Mouse (Mus musculus) fibroblast of lung, adult 2 months (primary cell): Measurements from ENCODE around the gene Nkg7.
"Not testable (repeated sequence)": the region's sequence is repeated elsewhere in the genome, so short reads cannot be mapped to it uniquely, and the experiment has no call there.

Source experiments
- DNase-seq: peaks from one replicate; pipeline ENCODE4 v3.0.0-alpha.2; 2011; ENCODE audit warnings: low read depth

The Nkg7 gene

GRCm38 (mm10) chr7:43436341-43437255 is at the start of gene Nkg7:
TSS of gene Nkg7 (plus strand) at chr7:43437073.
- no peak for DNase-seq

DNA sequence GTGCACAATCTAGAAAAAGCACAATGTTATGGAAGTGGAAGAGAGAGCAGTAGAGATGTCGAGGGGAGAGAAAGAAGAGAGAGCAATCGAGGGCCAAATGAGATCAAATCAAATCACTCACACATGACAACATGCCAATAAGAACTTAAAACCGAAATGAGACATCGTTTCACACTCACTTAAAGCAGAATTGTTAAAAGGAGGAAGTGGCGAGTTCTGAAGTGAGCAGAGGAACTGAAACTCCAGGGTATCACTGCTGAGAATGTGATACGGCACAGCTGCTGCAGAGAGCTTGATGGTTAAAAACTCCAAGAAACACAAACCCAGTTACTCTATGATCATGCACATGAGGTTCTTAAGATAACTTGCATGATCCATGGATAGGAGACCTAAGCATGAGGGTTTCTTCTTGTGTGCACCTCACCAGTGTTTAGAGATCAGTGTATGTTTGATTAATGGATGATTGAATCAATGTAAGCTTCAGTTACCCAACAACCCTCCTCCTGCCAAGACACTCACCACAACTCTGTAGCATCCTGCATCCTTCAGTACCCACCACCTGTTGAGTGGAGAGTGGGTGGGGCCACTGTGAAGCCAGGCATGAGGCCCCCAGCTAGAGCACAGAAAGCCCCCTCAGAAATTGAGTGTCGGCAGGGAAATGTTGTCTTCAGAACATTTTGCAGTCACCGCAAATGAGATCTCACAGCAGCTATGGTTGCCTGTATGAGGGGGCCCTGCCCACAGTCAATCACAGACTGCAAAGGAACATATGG is 44.3 kb upstream of the Nkg7 start:
- DNase-seq: no peak

- peak; percentile 37 for DNase-seq
These were observed 37.4 kb upstream of the Nkg7 start for GRCm38 (mm10) chr7:43399501-43399900.

- no peak for DNase-seq
These were observed 34.2 kb upstream of the Nkg7 start for GRCm38 (mm10) chr7:43402718-43403117.

DNA sequence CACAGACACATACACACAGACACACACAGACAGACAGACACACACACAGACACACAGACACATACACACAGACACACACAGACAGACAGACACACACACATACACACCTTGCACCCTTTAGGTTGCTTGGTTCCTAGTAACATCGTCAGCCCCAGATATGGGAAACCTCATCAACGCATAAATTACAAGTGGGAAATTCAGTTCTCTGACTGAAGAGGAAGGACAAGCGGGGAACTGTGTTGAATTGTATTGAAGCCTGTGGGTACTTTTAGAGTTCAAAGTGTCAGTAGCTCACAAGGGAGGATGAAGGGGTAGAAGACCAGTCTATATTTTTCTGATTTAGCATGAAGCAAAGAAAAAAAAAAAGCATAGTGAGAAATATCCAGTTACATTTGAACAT is 29.3 kb upstream of the Nkg7 start:
- DNase-seq: no peak

DNA sequence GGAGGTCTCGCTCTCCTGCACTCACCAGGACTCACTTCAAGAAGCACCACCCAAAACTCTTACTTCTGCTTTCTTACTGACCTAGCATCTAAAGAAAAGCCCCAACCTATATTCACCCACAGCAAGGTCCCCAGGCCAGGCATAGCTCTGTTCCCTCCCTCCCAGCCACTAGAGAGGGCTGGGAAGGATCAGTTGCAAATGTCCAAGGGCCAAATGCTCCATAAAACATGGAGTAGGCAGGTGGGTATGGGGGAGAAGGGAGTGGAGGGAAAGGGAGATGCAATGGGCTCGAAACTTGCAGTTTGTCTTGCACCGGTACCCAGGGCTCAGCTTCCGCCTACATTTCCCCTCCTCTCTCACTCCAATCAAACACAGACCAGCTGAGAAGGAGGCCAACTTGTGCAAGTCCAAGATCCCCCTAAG is 28.7 kb upstream of the Nkg7 start, which contains the start of gene Siglecg:
TSS of gene Siglecg (plus strand) at position 74 of the 423 bp plus-strand sequence.
- DNase-seq: no peak

DNA sequence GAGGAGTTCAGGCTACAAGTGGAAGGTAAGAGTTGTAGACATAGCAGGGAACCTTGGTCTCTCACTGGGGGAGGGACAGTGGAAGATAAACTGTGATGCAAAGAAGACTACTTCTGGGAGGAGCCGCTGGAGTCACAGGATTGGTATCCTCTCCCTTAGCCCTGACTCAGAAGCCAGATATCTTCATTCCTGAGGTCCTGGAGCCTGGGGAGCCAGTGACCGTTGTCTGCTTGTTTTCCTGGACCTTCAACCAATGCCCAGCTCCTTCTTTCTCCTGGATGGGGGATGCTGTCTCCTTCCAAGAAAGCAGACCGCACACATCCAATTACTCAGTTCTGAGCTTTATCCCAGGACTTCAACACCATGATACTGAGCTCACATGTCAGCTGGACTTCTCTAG is 27.8 kb upstream of the Nkg7 start:
- no peak for DNase-seq

DNA sequence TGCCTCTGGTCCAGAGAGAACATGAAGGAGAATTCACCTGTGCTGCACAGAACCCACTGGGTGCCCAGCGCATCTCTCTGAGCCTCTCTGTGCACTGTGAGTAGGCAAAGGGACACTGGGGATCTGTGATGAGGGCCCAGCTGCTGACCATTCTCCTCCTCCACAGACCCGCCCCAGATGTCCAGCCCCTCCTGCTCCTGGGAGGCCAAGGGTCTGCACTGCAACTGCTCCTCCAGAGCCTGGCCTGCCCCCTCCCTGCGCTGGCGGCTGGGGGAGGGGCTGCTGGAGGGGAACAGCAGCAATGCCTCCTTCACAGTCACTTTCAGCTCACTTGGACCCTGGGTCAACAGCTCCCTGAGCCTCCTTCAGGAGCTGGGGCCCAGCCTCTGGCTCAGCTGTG is 25.1 kb upstream of the Nkg7 start:
- DNase-seq: not testable (repeated sequence)

- no peak for DNase-seq
These were observed 19.6 kb upstream of the Nkg7 start for GRCm38 (mm10) chr7:43417298-43417697.

DNA sequence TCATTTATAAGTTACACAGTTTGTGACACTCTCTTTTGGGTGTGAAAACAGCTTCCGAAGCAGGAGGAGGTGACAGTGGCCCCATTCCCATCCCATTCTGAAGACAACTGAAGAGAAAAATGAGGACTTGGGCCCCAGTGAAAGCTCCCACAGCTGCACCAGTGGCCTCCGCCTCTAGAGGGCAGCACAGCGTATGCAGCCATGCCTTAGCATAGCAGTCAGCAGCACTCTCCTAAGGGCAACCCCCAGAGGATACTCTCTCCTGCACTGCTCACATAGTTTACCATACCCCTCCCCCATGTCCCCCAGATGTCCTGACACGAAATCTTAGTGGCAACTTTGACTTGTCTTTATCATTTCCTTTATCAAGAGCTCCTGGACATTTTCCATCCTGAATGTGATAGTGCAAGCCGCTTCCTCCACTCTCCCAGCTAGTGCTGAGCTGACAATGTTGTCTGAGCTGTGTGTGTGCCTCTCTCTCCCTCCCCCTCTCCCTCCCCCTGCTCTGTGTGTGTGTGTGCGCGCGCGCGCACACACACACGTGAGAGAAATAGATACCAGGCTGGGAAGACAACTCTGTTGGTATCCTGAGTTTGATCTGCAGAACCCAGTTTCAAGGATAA is 13.8 kb upstream of the Nkg7 start:
- peak; percentile 40 for DNase-seq

- no peak for DNase-seq
These were observed 12.8 kb upstream of the Nkg7 start for GRCm38 (mm10) chr7:43423991-43424625.

DNA sequence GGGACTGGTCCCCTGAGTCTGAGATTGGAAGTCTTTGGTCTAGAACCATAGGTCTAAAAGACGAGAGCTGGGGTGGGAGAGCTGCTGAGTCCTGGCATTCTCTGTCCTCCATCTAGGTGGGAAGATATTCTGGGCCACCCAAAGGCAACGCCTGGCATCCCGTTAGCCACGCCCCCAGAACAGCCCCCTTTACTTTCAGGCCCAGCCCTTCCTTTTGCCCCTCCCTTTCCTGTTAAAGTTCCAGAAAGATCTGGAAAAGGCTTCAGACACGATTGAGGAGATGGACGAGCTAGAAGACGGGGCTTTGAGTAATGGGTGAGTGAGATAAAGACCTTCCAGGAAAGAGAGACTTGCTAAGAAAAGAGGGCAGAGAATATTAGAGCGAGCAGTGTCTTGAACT is 9.5 kb upstream of the Nkg7 start, which contains the start of gene Lim2:
TSS of gene Lim2 (plus strand) at position 265 of the 400 bp plus-strand sequence.
- no peak for DNase-seq

DNA sequence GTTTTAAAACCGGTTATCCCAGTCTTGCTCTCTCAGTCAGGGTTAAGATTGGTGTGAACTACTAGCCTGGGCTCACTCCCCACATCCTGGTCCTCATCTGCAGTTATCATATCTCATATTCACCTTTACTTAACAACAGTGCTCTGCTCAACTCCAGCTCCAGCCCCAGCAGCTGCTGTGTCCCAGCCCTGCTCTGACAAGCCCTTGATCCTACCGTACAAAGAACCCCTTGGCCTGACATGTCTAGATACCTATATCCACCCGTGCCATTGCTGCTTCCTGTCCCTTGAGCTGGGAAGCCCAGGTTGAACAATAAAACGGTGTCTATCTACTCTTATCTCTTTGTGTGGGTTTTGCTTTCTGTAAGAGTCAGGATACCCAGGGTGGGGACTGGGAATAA is 7.4 kb upstream of the Nkg7 start:
- no peak for DNase-seq

- DNase-seq: no peak
These were observed 4.0 kb upstream of the Nkg7 start for GRCm38 (mm10) chr7:43432891-43433290.

GRCm38 (mm10) chr7:43434676-43435075 is 2.2 kb upstream of the Nkg7 start:
- DNase-seq: no peak

DNA sequence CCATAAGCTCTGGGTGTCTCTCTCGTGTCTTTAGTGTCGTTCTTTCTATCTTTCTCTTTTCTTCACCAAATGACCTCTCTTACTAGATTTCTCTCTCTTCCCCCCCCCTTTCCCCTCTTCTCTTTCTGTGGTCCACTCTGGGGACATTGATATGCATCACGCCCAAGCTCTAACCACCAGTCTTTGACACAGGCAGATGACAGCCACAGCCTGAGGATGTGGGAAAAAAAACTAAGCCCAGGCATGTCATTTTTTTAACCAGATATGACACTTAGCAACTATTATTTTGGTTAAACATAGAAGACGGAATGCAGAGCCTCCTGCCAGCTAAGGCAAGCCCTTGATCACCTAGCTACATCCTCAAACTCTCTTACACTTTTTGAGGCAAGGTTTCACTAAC is 1.7 kb downstream of the Nkg7 start:
- no peak for DNase-seq

- DNase-seq: no peak
These were observed 3.6 kb downstream of the Nkg7 start, which contains the start of gene Cldnd2 for GRCm38 (mm10) chr7:43440482-43440881. TSS of gene Cldnd2 (plus strand) at chr7:43440782.

- no peak for DNase-seq
These were observed 4.2 kb downstream of the Nkg7 start for GRCm38 (mm10) chr7:43441071-43441470.

DNA sequence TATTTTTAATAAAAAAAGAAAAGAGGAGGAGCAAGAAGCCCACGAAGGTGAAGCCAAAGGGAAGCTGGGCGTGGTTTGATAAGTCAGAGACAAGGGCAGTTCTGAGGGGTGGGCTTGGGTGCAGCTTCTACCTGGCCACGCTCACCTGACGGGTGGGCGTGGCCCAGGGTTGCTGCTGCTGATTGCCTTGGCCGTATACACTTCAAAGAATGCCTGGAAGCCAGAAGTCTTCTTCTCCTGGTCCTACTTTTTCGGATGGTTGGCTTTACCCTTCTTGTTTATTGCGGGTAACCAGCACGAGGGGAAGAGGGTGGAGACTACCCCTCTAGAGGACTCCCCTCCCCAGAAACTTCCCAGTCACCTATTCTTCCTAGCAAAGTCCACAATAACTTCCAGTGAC is 5.8 kb downstream of the Nkg7 start:
- DNase-seq: no peak

DNA sequence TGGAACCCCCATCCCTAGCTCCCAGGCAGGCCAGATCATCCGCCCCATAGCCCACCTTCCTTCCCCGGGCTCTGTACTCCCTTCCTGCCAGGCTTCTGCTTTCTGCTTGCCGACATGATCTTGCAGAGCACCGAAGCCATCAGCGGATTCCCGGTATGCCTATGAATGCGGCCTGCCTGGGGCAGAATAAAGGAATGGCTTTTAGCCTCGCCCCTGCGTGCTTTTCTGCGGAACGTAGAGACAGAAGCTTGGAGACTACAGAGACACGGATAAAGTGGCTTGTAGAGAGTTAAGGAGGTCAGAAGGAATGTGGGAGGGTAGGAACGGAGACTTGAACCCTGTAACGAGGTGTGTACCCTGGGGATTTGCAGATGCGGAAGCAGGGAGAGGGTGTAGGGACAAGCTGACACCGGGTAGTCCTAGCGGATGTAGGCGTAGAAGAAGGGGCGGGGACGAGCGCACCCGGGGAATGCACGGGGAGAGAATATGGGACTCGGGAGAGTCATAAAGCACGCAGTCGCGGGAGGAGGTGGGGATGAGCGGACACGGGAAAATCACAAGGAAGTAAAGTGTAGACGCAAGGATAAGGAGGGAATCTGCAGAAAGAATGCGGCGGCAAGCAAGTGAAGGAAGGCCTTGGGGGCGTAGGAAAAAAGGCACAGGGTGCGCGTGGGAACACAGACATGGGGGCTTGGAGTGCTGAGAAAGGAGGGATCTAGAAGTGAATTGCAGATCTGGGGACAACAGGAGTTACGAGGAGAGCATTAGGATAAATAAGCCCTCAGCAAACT is 6.4 kb downstream of the Nkg7 start:
- peak; percentile 54 for DNase-seq

DNA sequence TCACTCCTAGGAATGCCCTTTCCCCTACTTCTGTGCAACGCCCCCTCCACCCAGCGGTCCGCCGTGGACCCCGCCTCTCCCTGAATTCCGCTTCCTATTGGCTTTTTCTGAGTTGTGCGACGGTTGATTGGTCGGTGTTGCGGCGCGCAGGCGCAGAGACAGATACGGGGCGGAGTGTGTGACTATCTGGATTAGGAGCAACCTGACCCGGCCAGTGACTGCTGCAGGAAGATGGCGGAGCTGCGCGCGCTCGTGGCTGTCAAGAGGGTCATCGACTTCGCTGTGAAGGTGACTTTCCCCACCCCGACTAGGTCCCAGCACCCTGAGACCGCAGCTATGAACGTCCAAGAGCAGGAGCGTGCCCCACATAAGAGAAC is 7.0 kb downstream of the Nkg7 start, which contains the start of the genes Etfb and Gm45233:
TSS of gene Etfb (plus strand) at position 167 of the 377 bp plus-strand sequence.
TSS of gene Gm45233 (plus strand) at position 212 of the 377 bp plus-strand sequence.
- DNase-seq: peak; percentile 97
